Mouse (Mus musculus): Measurements from ENCODE around the gene Cd48.

DNA sequence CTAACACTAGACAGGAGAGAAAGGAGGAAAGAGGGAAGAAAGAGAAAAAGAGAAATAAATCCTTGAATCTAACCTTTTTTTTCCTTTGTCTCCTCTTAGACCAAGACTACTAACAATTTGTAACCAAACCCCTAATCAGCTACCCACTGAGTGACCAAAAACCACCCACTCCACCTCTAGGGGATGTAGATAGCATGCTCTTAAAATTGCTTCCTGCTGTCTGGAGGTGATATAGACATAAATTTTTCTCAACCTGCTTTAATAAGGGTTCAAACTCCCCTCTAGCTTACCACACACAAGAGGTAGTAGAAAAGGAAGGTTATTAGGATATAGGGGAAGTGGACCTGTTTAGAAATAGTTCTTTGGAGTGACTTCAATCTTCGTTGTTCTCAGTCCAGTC, 14.6 kb upstream of the Cd48 start:
- TF ChIP-seq CTCF (IDR thresholded peaks at IDR 0.05; ENCODE audit: low read depth) (no peak), EP300 (IDR thresholded peaks at IDR 0.05; ENCODE audit: low read depth) (no peak)
